Mouse (Mus musculus) right cerebral cortex, postnatal 4 days (tissue): ENCODE measurements at regions not wholly inside any gene's neighbourhood (a gene's known extent, or its start where the extent isn't known, plus 50 kb on each side); places are given as distances from the start of the nearest gene placed in this dataset.
A peak's percentile ranks its signal among the peaks of the same experiment; 100 is the strongest.

ENCODE experiments used
- DNase-seq: peaks from one replicate; pipeline ENCODE4 v3.0.0-alpha.2; 2022

DNA sequence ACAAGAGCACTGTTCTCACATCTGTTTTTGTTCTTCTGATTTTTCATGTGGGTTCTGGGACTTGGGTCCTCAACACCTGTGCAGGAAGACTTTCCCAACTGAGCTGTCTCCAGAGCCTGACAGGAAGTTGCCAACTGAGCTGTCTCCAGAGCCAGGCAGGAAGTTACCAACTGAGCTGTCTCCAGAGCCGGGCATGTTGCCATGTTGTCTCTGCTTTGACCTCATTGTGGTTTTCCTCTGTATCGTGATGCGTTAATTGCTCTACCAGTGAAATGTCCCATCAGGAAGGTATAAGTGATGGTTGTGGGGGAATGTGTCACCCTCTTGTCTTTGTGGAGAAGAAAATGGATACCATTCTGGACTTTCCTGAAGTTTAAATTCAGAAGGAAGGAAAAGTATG lies 54.4 kb upstream of the Olfm4 start:
- no peak for DNase-seq

DNA sequence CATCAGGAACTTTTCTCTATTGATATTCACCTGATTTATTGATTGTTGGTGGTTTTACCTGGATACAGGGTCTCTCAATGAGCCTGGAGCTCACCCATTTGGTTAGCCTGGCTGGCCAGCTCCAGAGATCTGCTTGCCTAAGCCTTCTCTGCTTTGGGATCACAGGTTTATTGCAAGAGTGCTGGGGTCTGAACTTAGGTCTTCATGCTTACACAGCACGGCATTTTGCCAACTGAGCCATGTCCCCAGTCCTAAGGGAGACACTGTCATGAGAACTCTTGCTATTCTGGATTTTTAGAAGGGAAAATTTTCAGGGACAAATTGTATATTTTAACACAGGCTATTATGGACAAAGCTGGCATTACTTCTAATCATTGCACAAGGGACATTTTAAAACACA lies 56.7 kb upstream of the Olfm4 start:
- DNase-seq, result no peak

DNA sequence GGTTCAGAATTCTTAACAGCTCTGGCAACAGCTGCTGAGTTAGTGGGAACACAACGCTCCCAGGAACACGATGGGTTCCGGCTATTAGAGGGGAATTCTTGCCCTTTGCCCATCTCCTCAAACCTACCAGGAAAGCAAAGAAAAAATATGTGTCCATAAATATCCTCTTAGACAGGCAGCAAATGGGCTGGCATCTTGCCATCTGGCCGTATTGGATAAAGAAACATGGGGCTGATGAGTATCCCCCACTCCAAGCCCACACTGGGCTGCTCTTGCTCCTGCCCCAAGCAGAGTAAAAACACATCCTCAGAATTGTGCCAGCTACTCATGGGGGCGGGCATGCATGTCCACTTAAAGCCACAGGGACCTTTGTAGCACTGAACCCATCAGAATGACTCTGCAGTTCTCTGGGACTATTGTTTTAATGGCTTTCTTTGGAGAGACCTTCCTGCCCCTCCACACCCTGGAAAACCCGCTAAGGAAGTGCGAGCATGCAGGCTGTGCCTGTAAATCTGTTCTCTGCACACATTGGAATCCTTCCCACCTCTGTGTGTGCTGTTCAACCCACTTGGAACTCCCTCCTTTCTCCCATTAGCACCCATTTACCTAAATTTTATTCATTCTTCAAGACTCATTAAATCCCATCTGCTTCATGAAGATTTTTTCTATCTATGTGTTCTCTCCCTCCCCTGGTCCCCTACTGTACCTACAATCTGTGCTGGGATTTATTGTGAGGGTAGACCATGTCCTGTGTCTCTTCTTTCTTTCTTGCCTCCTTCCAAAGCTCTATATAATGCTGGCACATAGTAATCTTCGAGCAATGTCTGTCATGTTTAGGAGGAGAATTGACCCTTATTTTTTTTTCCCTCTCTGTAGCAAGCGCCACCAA lies 66.7 kb upstream of the Olfm4 start:
- DNase-seq, result peak; percentile 51

DNA sequence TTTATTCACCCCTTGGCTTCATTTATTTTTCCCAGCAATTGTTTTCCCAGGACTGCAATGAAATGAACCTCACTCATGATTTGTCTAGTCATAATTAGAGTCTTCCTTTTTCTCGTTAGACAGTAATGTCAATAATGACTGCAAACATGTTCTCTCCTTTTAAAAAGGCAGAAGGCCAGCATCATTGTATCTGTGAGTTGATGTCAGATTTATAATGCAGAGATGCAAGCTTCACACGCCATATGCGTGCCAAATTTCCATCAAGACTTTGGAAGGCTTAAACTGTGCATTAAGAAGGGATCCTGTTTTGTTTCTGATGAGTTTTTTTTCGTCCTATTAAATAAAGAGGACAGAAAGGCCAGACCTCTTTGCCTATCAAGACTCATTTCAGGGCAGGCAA lies 68.9 kb upstream of the Olfm4 start:
- DNase-seq, result no peak

DNA sequence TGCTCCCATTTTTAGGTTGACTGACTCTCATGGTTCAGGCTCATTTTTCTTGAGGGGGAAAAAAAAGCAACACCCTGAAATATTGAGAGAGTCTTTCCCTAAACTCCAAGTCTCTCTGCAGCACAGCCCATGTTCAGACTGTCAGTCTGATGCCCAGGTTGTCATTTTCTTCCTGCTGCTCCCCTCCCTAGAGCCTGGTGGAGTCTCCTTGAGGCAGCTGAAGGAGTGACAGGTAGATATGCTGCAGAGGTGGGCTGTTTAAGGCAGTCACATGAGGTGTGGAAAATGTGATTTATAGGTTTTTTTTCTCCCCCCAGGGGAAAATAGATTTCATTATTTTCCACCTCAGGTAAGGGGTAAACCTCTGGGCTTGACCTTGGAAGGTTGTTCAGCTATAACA lies 70.6 kb upstream of the Olfm4 start:
- no peak for DNase-seq

DNA sequence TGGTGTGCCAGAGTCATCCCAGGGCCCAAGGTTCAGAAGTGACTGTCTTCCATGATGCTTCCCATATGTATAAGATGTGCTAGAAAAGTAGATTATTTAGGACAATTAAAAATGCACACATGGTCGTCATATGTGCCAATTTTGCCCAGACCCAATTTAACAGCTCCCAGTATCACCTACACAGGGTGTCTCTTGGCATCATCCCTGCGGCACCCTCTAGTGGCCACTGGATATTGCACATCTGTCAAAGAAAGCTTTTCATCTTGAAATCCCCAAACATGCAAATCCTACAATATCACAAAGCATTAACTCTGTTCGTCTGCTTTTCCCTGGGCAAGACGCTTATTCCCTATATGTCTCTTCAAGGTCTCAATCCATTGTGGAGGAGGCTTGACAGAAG lies 71.3 kb upstream of the Olfm4 start:
- DNase-seq, result peak; percentile 63

DNA sequence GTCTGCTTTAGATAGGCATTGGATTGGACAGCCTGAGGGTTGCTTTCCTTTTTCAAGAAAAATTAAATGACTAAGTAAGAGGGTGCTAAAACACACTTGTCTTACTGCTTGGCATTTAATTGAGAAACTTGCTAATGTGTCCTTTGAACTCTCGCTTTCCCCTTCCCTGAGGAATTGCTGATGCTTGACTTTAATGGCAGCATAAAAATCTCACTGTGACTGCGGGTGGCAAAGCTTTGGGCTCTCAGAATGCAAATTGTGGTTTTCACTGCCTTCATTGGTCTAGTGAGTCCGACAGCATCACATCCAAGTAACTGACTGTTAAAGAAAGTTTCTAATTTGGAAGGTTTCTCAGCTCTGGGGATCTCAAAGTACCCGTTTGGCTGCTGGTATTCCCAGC lies 76.1 kb upstream of the Olfm4 start:
- no peak for DNase-seq

GRCm38 (mm10) chr14:79905574-79905973 lies 78.3 kb upstream of the Olfm4 start:
- DNase-seq, result no peak

DNA sequence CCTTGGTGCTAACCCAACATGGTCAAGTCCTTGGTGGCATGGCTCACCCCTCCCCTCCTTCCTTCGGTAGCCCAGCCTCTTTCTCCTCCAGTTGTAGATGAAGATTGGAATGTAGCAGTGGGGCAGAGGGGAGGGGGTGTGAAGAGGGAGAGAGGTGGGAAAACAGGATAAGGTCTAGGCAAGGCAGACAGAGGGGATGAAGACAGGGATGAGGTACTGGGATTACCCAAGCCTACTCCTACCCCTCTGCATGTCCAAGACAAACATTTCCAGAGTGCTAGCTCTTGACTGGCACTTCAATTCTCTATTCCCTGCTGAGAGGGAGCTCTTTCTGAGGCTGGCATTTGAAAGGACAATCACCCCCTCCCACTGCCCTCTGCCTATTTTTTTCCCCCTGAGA lies 81.5 kb upstream of the Olfm4 start:
- no peak for DNase-seq

DNA sequence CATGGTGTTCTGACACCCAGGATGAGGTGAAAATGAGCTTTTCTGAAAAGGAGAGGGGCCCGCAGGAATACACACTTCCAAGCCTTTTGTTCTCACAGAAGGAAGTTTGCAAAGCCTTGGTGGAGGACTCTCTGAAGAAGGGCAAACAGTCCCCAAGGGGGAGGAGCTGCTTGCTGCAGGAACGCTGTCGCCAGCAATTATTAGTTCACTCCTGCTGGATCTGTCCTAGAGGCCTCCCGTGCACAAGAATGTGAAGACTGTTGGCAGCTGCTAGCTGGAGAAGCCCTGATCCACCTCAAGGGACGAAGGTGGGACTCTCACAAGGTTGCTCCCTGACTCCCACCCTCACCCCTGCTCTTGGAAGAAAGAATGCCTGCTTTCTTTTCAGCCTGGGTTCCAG lies 85.6 kb upstream of the Olfm4 start:
- DNase-seq, result no peak

DNA sequence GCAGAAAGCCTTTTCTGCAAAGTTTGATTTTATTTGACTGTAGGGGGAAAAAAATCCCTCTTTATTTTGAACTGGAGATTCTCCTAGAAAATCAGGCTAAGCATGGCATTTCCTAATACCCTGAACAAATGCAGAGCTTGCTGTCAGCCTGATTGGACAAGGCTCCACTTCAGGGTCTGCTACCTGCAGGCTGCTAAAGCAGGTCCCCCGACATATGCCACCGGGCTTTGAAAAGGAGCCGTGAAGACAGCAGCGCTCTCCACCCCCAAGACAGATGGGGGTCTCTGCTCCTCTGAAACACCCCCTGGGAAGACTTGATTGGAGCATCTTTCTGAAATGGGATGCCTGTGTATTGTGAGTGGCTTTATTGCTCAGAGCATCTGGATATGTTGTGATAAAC lies 90.6 kb upstream of the Olfm4 start:
- DNase-seq, result no peak

- DNase-seq, result no peak
Measured at GRCm38 (mm10) chr14:79890682-79891081, 93.2 kb upstream of the Olfm4 start.

DNA sequence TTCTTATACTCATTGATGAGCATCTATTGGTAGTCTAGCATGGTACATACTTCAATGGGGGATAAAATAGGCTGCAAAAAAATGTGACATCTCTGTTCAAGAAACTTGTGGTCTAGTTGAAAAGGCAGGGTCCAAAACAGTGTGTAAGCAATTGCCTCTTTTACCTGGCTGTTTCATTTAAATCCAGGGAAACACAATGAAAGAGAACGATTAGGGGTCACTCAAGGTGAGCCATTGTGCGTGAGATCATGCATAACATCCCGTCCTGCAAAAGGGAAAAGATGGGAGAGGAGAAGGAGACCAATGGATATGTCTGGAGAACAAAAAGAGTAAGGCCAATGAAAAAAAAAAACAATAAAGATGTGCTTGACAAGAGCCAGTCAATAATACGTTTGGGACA lies 93.6 kb upstream of the Olfm4 start:
- DNase-seq, result no peak

DNA sequence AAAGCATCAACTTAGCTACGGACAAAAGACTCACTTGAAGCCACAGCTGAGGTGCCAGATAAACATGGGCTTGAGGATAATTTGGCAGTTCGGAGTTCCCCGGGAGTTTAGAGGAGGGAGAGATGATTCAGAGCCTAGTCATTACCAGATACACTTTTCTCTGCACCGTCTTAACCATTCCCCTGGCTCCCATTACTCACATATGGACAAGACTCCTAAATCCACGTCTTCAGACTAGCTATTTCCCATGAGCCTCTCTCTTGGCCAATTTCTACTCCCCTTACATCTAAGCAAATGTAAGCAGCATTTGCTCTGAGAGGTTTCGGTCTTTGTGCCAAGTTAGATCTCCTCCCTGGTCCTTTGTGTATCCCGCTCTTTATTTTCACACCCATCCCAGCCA lies 100.4 kb upstream of the Olfm4 start:
- no peak for DNase-seq

GRCm38 (mm10) chr14:79881726-79882125 lies 102.2 kb upstream of the Olfm4 start:
- DNase-seq, result no peak

DNA sequence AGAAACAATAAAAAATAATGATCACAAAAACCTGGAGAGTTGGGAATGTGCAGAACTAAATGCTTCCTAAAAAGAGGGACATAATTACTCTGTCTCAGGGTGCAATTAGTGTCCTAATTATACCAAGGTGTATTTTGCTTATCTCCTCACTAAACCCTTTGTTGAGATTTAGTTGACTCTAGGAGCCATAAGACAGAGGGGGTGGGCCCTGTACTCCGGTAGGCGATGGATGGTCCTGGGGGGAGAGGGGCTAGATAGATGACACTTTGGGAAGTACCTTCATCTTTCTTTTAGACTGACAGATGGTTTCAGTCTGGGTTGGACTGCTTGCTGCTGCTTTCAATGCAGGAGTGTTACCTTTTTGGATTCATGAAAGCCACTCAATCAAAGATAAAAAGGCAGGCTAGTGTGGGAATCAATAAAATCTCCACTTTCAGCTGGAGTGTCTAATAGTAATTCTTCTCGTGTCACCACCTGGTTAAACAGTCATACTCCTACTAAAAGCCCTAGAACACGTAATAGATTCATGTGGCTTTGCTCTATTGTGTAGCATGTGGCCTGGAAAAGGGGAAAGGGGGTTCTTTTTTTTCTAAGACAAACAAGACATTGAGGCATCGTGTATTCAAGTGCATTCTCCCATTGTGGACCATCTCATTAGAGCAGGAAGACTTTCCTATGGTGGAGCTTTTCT lies 103.7 kb upstream of the Olfm4 start:
- no peak for DNase-seq

- no peak for DNase-seq
Measured at GRCm38 (mm10) chr14:79879333-79880035, 104.4 kb upstream of the Olfm4 start.

- DNase-seq, result no peak
Measured at GRCm38 (mm10) chr14:79878285-79879019, 105.4 kb upstream of the Olfm4 start.

DNA sequence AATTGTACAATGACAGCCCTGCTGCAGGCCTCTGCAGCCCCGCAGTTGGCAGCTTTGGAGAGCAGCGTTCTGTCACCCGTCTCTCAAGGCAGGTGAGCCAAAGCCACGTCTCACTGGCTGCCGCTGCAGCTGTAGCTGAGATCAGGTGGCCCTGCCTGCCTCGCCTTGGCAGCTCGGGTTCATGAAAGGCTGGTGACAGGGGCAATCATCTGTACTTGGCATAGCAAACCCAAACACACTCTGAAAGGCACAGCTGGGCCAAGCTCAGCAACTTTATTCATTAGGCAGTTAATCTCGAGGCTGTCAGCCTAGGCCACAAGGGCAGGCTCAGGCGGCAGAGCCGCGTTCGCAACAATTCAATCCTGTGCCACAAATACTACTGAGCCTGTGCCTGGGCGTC lies 102.0 kb upstream of the Pcdh8 start:
- DNase-seq, result no peak

- no peak for DNase-seq
Measured at GRCm38 (mm10) chr14:79872430-79872829, 101.3 kb upstream of the Pcdh8 start.

- DNase-seq, result no peak
Measured at GRCm38 (mm10) chr14:79869325-79869724, 98.2 kb upstream of the Pcdh8 start.

GRCm38 (mm10) chr14:79856245-79856644 lies 85.1 kb upstream of the Pcdh8 start:
- no peak for DNase-seq

- DNase-seq, result no peak
Measured at GRCm38 (mm10) chr14:79854216-79854615, 83.1 kb upstream of the Pcdh8 start.
